Mouse (Mus musculus) G1E (cell line): ENCODE results near the gene Agap1.

Experiments
- CTCF ChIP-seq: IDR thresholded peaks from 2 replicates; pipeline ENCODE4 v1.5.1; 2012; ENCODE audit warnings: low read depth, low read length, inconsistent platforms, mixed read lengths
- GATA2 ChIP-seq: IDR thresholded peaks from 2 replicates; pipeline ENCODE4 v1.6.1; 2012; ENCODE audit warnings: low read depth, low read length, inconsistent platforms, borderline replicate concordance
- POLR2AphosphoS5 ChIP-seq: IDR thresholded peaks from 2 replicates; pipeline ENCODE4 v1.6.1; 2012; ENCODE audit warnings: low read depth, low read length, inconsistent platforms; ENCODE audit not compliant: insufficient replicate concordance

GRCm38 (mm10) chr1:89902236-89902635 is 447.6 kb downstream of the Agap1 start:
- TF ChIP-seq CTCF (no peak), POLR2AphosphoS5 (no peak), GATA2 (no peak)
